Mouse (Mus musculus): Measurements from ENCODE around the gene Ube2b. TPM values are rescaled to one million over a fixed set of nuclear protein-coding genes. Genes with fewer than 3 reads are reported as not detected.

Ube2b gene
- polyA plus RNA-seq, 1 experiment from 2014 or later, result 205 TPM

DNA sequence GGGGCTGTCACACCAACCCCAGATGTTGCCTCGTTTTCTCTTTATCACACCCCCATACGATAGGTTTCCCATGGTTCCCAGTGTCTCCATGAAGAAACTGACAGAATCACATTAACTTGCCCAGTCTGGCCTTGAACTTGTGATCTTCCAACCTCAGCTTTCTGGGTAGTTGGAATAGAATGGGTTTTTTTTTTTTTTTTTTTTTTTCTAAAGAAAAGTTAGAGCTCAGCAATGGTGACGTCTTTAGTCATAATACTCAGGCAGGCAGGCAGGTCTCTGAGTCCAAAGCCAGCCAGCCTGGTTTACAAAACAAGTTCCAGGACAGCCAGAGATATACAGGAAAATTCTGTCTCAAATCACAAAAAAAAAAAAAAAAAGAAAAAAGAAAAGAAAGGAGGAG is 56.3 kb downstream of the Ube2b start:
- WGBS, result 80% methylated on average over 3 of the region's 3 CpGs
- H3K4me1 ChIP-seq, result peaks cover 8% of the 10 kb centered on the region; the same call in 1 of the 2 replicates

DNA sequence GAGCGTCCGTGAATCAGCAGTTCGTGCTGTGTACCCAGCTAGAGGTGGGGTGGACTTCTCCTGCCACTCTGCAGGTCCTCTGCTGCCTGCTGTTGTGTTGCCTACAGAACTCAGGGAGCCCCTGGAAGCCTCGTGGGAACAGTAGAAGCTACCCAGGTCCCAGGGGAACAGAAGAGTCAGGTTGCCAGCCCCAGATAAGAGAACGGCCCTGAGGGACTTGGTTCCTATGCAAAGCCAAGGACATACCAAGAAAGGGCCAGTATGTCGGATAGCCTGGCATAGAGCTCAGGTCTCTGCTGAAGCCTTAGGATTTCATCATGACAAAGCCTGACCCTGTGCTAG is 57.1 kb downstream of the Ube2b start:
- no peak overlapping the region for H3K4me2 ChIP-seq
- H3K9me3 ChIP-seq, result no peaks in the 10 kb centered on the region
- no peak overlapping the region for H3K4me3 ChIP-seq (replicated peaks)
- no peaks in the 10 kb centered on the region for H3K27me3 ChIP-seq (replicated peaks)
- no peak overlapping the region for H3K9ac ChIP-seq
- ATAC-seq (ENCODE audit: insufficient read depth, low FRiP score, low read depth), result no peak
- peak overlapping the region; percentile 6; the same call in 1 of the 2 replicates for H3K27ac ChIP-seq
- no peaks in the 10 kb centered on the region for H3K36me3 ChIP-seq
- H3K4me1 ChIP-seq, result peaks cover 8% of the 10 kb centered on the region; the same call in 1 of the 2 replicates
- WGBS, result 53% methylated on average over 6 of the region's 6 CpGs

More for the DNA sequence above, 56.3 kb downstream of the Ube2b start:
- no peaks in the 10 kb centered on the region for H3K27me3 ChIP-seq (replicated peaks)
- H3K27ac ChIP-seq, result no peak overlapping the region
- no peaks in the 10 kb centered on the region for H3K9me3 ChIP-seq
- H3K9ac ChIP-seq, result no peak overlapping the region
- H3K4me3 ChIP-seq (replicated peaks), result no peak overlapping the region
- ATAC-seq (ENCODE audit: insufficient read depth, low FRiP score, low read depth), result no peak
- no peaks in the 10 kb centered on the region for H3K36me3 ChIP-seq
- no peak overlapping the region for H3K4me2 ChIP-seq

DNA sequence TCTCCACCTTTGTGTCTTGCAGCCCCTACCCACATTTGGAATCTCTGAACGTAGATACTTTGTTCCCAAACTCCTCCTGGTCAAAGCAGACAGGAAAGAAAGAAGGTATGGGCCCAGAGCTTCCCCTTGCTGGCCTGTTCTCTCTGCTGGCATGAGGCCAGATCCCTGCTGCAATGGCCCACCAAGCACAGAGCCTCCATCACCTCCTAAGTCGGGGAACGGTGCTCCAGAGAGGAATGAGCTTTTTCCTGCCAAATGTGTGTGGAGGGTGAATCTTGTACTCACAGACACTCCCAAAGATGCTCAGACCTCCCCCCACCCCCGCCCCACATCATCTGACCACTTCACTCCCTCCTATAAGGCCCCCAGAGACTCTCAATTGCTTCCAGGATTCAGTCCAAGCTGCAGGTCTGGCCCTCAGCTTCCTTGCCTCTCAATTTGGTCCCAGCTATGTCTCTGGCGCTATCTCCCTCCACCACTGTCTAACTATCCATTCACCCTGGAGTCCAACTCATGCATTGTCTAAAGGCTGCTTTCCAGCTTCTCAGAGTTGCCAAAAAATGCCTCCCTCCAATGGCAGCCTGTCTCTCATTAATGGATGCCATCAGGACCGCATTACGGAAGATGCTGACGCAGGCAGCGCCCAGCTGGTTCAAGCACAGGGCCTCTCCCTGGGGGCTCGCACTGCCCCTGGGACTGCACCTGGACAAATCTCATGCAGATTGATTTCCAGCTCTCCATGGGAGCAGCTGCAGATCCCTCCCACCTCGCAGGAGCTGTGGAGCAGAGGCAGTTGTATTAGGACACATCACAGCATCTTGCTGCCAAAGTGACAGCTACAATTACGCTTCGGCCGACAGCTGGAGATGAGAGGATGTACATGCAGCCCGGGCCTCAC is 57.7 kb downstream of the Ube2b start:
- Histone ChIP-seq H3K9ac (no peak overlapping the region), H3K4me3 (replicated peaks) (no peak overlapping the region), H3K27me3 (replicated peaks) (no peaks in the 10 kb centered on the region), H3K4me1 (peaks cover 8% of the 10 kb centered on the region; the same call in 1 of the 2 replicates), H3K36me3 (no peaks in the 10 kb centered on the region), H3K4me2 (no peak overlapping the region), H3K9me3 (no peaks in the 10 kb centered on the region), H3K27ac (peak overlapping the region; percentile 6; the same call in 1 of the 2 replicates)
- whole genome bisulfite sequencing, result 51% methylated on average over 15 of the region's 15 CpGs
- no peak for ATAC-seq (ENCODE audit: insufficient read depth, low FRiP score, low read depth)

DNA sequence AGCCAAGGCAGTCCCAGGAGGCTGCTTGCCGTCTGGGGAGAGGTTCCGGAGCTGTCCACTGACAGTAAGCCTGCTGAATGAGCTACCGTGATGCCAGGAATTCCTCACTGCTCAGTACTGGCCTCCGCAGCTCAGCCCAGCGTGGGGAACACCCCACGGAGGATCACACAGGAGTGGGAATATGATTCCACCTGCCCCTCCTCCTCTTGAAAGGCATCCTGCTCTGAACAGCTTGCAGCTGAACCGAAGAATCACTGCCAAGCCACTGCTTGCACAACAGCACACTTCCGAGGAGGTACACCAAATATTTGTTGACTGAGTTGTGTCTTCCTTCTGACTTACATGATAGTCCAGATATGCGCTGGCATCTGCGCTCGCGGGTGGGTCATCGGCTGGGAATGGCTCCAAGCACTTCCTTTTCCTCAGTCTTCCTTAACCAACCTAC is 60.0 kb downstream of the Ube2b start:
- Histone ChIP-seq H3K27me3 (replicated peaks) (no peaks in the 10 kb centered on the region), H3K27ac (no peak overlapping the region), H3K9ac (no peak overlapping the region), H3K4me2 (no peak overlapping the region), H3K9me3 (no peaks in the 10 kb centered on the region), H3K4me1 (peaks cover 8% of the 10 kb centered on the region; the same call in 1 of the 2 replicates), H3K36me3 (no peaks in the 10 kb centered on the region), H3K4me3 (replicated peaks) (no peak overlapping the region)
- no peak for ATAC-seq (ENCODE audit: insufficient read depth, low FRiP score, low read depth)
- 56% methylated on average over 13 of the region's 13 CpGs for WGBS

DNA sequence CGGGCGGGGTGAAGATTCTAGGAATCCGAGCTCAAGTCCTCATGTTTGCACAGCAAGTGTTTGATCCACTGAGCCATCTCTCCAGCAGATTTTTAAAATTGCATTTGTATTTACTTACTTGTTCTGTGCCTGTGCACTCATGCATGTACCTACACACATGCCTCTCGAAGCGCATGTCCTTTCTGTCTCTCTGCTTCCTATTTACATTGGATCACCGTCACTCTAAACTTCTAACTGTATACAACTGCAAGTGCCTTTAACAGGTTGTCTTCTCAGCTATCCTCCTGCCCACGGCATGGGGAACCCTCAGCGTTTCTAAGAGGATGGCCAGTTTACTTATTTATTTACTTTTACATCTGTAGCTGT is 61.0 kb downstream of the Ube2b start:
- Histone ChIP-seq H3K4me2 (no peak overlapping the region), H3K27ac (no peak overlapping the region), H3K36me3 (no peaks in the 10 kb centered on the region), H3K4me1 (peaks cover 6% of the 10 kb centered on the region; the same call in 1 of the 2 replicates), H3K4me3 (replicated peaks) (no peak overlapping the region), H3K9ac (no peak overlapping the region), H3K27me3 (replicated peaks) (no peaks in the 10 kb centered on the region), H3K9me3 (no peaks in the 10 kb centered on the region)
- WGBS, result 63% methylated on average over 8 of the region's 8 CpGs
- no peak for ATAC-seq (ENCODE audit: insufficient read depth, low FRiP score, low read depth)

DNA sequence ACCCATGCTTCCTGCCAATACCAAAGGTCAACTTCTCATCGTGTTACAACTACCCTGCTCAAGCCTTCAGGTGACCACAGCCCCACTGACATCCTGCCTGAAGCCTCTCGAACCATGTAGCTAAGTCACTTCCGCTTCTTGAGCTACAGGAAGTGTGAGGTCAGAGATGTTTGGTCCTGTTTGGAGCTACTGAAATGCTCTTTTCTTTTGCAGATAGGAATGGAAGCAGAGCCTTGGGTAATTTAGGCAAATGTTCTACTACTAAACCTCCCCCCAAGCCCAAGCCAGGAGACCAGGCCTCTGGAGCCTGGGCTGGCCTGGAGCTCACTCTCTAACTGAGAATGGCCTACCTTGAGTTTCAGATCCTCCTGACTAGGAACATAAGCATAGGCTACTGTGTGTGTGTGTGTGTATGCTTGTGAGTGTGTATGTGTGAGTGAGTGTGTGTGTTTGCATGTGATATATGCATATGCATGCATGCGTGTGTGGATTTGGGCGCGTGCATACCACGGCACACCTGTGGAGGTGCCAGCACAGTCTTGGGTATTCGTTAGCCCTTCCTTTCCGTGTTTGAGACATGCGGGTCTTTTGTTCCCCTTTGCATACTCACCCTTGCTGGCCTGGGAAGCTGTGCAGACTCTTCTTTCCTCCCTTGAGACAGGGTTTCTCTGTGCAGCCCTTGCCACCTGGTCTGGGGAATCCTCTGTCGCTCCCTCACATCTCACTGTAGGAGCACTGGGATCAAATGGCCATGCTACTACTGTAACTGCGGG is 61.6 kb downstream of the Ube2b start:
- no peaks in the 10 kb centered on the region for H3K9me3 ChIP-seq
- H3K4me2 ChIP-seq, result no peak overlapping the region
- no peaks in the 10 kb centered on the region for H3K27me3 ChIP-seq (replicated peaks)
- no peak for ATAC-seq (ENCODE audit: insufficient read depth, low FRiP score, low read depth)
- 80% methylated on average over 12 of the region's 12 CpGs for WGBS
- no peak overlapping the region for H3K4me3 ChIP-seq (replicated peaks)
- H3K36me3 ChIP-seq, result no peaks in the 10 kb centered on the region
- no peak overlapping the region for H3K27ac ChIP-seq
- H3K9ac ChIP-seq, result no peak overlapping the region
- H3K4me1 ChIP-seq, result peaks cover 6% of the 10 kb centered on the region; the same call in 1 of the 2 replicates

DNA sequence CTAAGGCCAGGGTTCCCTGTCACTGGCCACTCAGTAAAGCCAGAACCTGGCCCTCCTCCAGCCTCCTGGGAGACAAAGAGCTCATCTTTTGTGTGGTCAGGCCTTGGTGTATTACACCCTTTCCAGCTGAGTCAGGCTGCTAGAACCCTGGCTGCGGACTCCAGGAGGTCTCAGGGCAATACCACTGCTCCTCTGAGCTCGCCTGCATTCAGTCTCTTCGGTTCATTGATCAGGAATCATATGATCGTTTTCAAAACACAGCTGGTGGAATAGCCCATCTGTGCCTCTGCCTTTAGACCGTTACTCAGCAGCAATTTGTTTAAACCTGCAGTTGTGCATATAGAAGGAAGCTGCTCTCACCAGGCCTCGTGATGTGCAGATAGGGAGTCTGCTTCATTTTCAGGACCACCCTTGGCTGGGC is 63.2 kb downstream of the Ube2b start:
- Histone ChIP-seq H3K27ac (no peak overlapping the region), H3K9ac (no peak overlapping the region), H3K4me3 (replicated peaks) (no peak overlapping the region), H3K4me2 (no peak overlapping the region), H3K27me3 (replicated peaks) (no peaks in the 10 kb centered on the region), H3K36me3 (no peaks in the 10 kb centered on the region), H3K9me3 (no peaks in the 10 kb centered on the region), H3K4me1 (0 out of 2 replicates have a peak, but pooled peaks cover 2% of the 10 kb centered on the region)
- no peak for ATAC-seq (ENCODE audit: insufficient read depth, low FRiP score, low read depth)
- WGBS, result 59% methylated on average over 6 of the region's 6 CpGs

DNA sequence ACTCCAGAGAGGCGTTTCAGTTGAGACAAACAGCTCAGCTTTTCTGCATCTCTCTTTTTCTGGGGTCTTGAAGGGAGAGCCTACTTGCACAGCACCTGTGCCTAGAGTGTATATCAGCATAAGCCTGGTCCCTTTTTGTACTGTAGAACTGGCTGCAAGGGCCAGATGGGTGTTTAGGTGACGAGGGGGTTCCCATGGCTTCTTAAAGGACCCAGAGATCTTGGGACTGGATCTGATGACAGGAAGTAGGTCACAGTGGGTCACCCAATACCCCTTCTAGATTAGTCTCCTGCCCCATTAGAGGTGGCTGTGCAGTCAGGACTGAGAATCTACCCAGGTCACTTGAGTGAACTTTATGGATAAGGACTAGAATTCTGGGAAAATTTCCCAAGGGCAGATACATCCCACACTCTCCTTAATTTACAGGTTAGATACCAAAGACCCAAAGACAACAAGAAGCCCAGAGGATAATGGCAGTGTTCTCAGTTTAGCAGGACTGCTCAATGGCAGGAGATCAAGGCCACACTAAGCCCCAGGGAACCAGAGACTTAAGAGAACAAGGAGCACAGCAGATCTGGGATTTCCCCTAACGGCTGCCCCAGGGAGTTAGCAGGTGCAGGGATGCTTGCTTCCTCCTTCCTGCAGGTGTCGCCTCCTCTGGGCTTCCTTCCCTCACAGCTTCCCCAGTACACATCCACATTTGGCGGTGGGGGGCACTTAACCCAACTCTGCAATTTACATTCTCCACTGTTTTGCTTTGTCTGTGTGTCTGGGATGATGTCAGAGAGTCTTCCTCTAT is 64.7 kb downstream of the Ube2b start:
- no peaks in the 10 kb centered on the region for H3K36me3 ChIP-seq
- no peak for ATAC-seq (ENCODE audit: insufficient read depth, low FRiP score, low read depth)
- H3K4me2 ChIP-seq, result no peak overlapping the region
- H3K9ac ChIP-seq, result no peak overlapping the region
- no peaks in the 10 kb centered on the region for H3K9me3 ChIP-seq
- no peaks in the 10 kb centered on the region for H3K27me3 ChIP-seq (replicated peaks)
- H3K27ac ChIP-seq, result no peak overlapping the region
- 56% methylated on average over 5 of the region's 5 CpGs for WGBS
- H3K4me3 ChIP-seq (replicated peaks), result no peak overlapping the region
- H3K4me1 ChIP-seq, result 0 out of 2 replicates have a peak, but pooled peaks cover 2% of the 10 kb centered on the region

Other genes starting within 250 kb of the Ube2b start
- 16.3 and 16.7 TPM in 2 replicates for gene Sec24a, start 237.1 kb downstream of the Ube2b start, polyA plus RNA-seq (2015; fragmentation: Nextera tagmentation; extraction: Ambion mirVana)
- gene Sar1b, start 237.1 kb downstream of the Ube2b start, polyA plus RNA-seq (2015; fragmentation: Nextera tagmentation; extraction: Ambion mirVana), result 115 and 131 TPM in 2 replicates
- 1.4 and 1.5 TPM in 2 replicates for gene Jade2, start 143.1 kb downstream of the Ube2b start, polyA plus RNA-seq (2015; fragmentation: Nextera tagmentation; extraction: Ambion mirVana)
- 82.0 and 89.6 TPM in 2 replicates for gene Cdkn2aipnl, start 33.1 kb downstream of the Ube2b start, polyA plus RNA-seq (2015; fragmentation: Nextera tagmentation; extraction: Ambion mirVana)
- 6.0 and 6.9 TPM in 2 replicates for gene Cdkl3, start 3.5 kb upstream of the Ube2b start, polyA plus RNA-seq (2015; fragmentation: Nextera tagmentation; extraction: Ambion mirVana)
- gene Ppp2ca, start 97.9 kb upstream of the Ube2b start, polyA plus RNA-seq (2015; fragmentation: Nextera tagmentation; extraction: Ambion mirVana), result 71.3 and 72.1 TPM in 2 replicates
- gene Olfr1373, start 144.8 kb upstream of the Ube2b start, polyA plus RNA-seq (2015; fragmentation: Nextera tagmentation; extraction: Ambion mirVana), result not detected in 2 replicates
- gene Olfr1371, start 213.2 kb upstream of the Ube2b start, polyA plus RNA-seq (2015; fragmentation: Nextera tagmentation; extraction: Ambion mirVana), result not detected in 2 replicates
- 657 and 713 TPM in 2 replicates for gene Skp1a, start 231.2 kb upstream of the Ube2b start, polyA plus RNA-seq (2015; fragmentation: Nextera tagmentation; extraction: Ambion mirVana)

Data from stomach, embryonic 15.5 days (tissue).